Mouse (Mus musculus) hindbrain, embryonic 14.5 days (tissue): ENCODE results near the gene Git2. TPM values are rescaled to one million over a fixed set of nuclear protein-coding genes. Genes with fewer than 3 reads are reported as not detected.

Source experiments
- ATAC-seq: fragments of 200-750 bp; cut with Nextera tagmentation; 2 replicates; pipeline ENCODE4 v1.8.0; 2017; ENCODE audit warnings: moderate number of reproducible peaks, mild to moderate bottlenecking, moderate TSS enrichment, moderate library complexity; ENCODE audit not compliant: low FRiP score
- DNase-seq: peaks from one replicate; pipeline ENCODE4 v3.0.0-alpha.2; 2015; ENCODE audit warnings: low spot score
- H3K27ac ChIP-seq: fragments of 300-500 bp; sonication (generic); 2 replicates; pipeline ENCODE4 v1.5.1; 2014; ENCODE audit warnings: mild to moderate bottlenecking, moderate library complexity
- H3K27me3 ChIP-seq: fragments of 300-500 bp; sonication (generic); 2 replicates; pipeline ENCODE4 v1.6.1; 2014; ENCODE audit warnings: mild to moderate bottlenecking, low read length, mixed read lengths; ENCODE audit not compliant: control insufficient read depth, insufficient read depth
- H3K36me3 ChIP-seq: fragments of 300-500 bp; sonication (generic); replicated peaks from 2 replicates; pipeline ENCODE4 v1.6.1; 2014; ENCODE audit not compliant: control insufficient read depth, insufficient read depth
- H3K4me1 ChIP-seq: fragments of 300-500 bp; sonication (generic); replicated peaks from 2 replicates; pipeline ENCODE4 v1.6.1; 2014; ENCODE audit warnings: antibody characterized with exemption, low read length, mixed read lengths; ENCODE audit not compliant: control insufficient read depth, insufficient read depth
- H3K4me2 ChIP-seq: fragments of 300-500 bp; sonication (generic); replicated peaks from 2 replicates; pipeline ENCODE4 v1.6.1; 2014; ENCODE audit warnings: mild to moderate bottlenecking, moderate library complexity
- H3K4me3 ChIP-seq: fragments of 300-500 bp; sonication (generic); replicated peaks from 2 replicates; pipeline ENCODE4 v1.5.1; 2014; ENCODE audit warnings: mild to moderate bottlenecking, low read length
- H3K9ac ChIP-seq: fragments of 300-500 bp; sonication (generic); 2 replicates; pipeline ENCODE4 v1.6.1; 2014
- H3K9me3 ChIP-seq: fragments of 300-500 bp; sonication (generic); 2 replicates; pipeline ENCODE4 v1.6.1; 2016; ENCODE audit warnings: low read length; ENCODE audit not compliant: control insufficient read depth
- WGBS: fragments of 180-500 bp; shearing (Covaris S2); extraction: QIAGEN DNeasy Blood & Tissue Kit; methylation state at CpG from one replicate; pipeline ENCODE4 v1.1.7; 2014; 5-methylcytosine and 5-hydroxymethylcytosine counted together
- polyA plus RNA-seq: library from polyadenylated mRNA; unstranded; fragments of >200 nt; fragmentation: Nextera tagmentation; extraction: Ambion mirVana; gene quantifications from 2 replicates; pipeline ENCODE4 v1.2.1, GENCODE M21; 2014

The Git2 gene
- polyA plus RNA-seq, 1 experiment from 2014 or later: 45.1 TPM

- no peaks in the 10 kb centered on the region for H3K27me3 ChIP-seq
- 92% methylated on average over 12 of the region's 12 CpGs for WGBS
- H3K4me3 ChIP-seq: no peak overlapping the region
- H3K4me1 ChIP-seq: no peaks in the 10 kb centered on the region
- H3K4me2 ChIP-seq: no peak overlapping the region
- ATAC-seq (no peak), DNase-seq (no peak)
- peaks cover 94% of the 10 kb centered on the region for H3K36me3 ChIP-seq
- H3K27ac ChIP-seq: no peak overlapping the region
- no peak overlapping the region for H3K9ac ChIP-seq
- H3K9me3 ChIP-seq: no peaks in the 10 kb centered on the region
These were observed 36.5 kb downstream of the Git2 start for GRCm38 (mm10) chr5:114738707-114739241.

- Histone ChIP-seq H3K27me3 (no peaks in the 10 kb centered on the region), H3K4me2 (no peak overlapping the region), H3K4me1 (no peaks in the 10 kb centered on the region), H3K9ac (no peak overlapping the region), H3K4me3 (no peak overlapping the region), H3K9me3 (no peaks in the 10 kb centered on the region), H3K36me3 (peaks cover 94% of the 10 kb centered on the region), H3K27ac (no peak overlapping the region)
- WGBS: 82% methylated on average over 21 of the region's 21 CpGs
- no peak for ATAC-seq
- no peak for DNase-seq
These were observed 38.0 kb downstream of the Git2 start for GRCm38 (mm10) chr5:114737090-114737887.

- Histone ChIP-seq H3K4me2 (no peak overlapping the region), H3K4me3 (no peak overlapping the region), H3K36me3 (peaks cover 94% of the 10 kb centered on the region), H3K27ac (no peak overlapping the region), H3K27me3 (no peaks in the 10 kb centered on the region), H3K9ac (no peak overlapping the region), H3K4me1 (no peaks in the 10 kb centered on the region), H3K9me3 (no peaks in the 10 kb centered on the region)
- no peak for DNase-seq
- ATAC-seq: no peak
- 92% methylated on average over 15 of the region's 15 CpGs for WGBS
These were observed 41.7 kb downstream of the Git2 start for GRCm38 (mm10) chr5:114733606-114734005.

GRCm38 (mm10) chr5:114731969-114732368 lies 43.3 kb downstream of the Git2 start:
- no peak for ATAC-seq
- no peaks in the 10 kb centered on the region for H3K9me3 ChIP-seq
- H3K4me1 ChIP-seq: no peaks in the 10 kb centered on the region
- H3K4me2 ChIP-seq: no peak overlapping the region
- H3K27me3 ChIP-seq: no peaks in the 10 kb centered on the region
- H3K4me3 ChIP-seq: no peak overlapping the region
- DNase-seq: no peak
- 90% methylated on average over 15 of the region's 15 CpGs for WGBS
- H3K36me3 ChIP-seq: peaks cover 94% of the 10 kb centered on the region
- no peak overlapping the region for H3K27ac ChIP-seq
- H3K9ac ChIP-seq: no peak overlapping the region

- no peak for ATAC-seq
- Histone ChIP-seq H3K36me3 (peaks cover 90% of the 10 kb centered on the region), H3K9me3 (no peaks in the 10 kb centered on the region), H3K4me3 (no peak overlapping the region), H3K9ac (no peak overlapping the region), H3K27ac (no peak overlapping the region), H3K4me1 (no peaks in the 10 kb centered on the region), H3K4me2 (no peak overlapping the region), H3K27me3 (no peaks in the 10 kb centered on the region)
- DNase-seq: no peak
- 65% methylated on average over 6 of the region's 6 CpGs for WGBS
These were observed 43.8 kb downstream of the Git2 start for GRCm38 (mm10) chr5:114731498-114731897.

GRCm38 (mm10) chr5:114730129-114730528 lies 45.2 kb downstream of the Git2 start:
- Histone ChIP-seq H3K4me2 (no peak overlapping the region), H3K27me3 (no peaks in the 10 kb centered on the region), H3K36me3 (peaks cover 90% of the 10 kb centered on the region), H3K27ac (no peak overlapping the region), H3K9me3 (no peaks in the 10 kb centered on the region), H3K4me3 (no peak overlapping the region), H3K4me1 (no peaks in the 10 kb centered on the region), H3K9ac (no peak overlapping the region)
- 77% methylated on average over 10 of the region's 10 CpGs for WGBS
- no peak for ATAC-seq
- DNase-seq: no peak

GRCm38 (mm10) chr5:114728160-114728559 lies 47.2 kb downstream of the Git2 start:
- H3K27ac ChIP-seq: no peak overlapping the region
- ATAC-seq: no peak
- no peak overlapping the region for H3K4me2 ChIP-seq
- no peak overlapping the region for H3K9ac ChIP-seq
- no peaks in the 10 kb centered on the region for H3K9me3 ChIP-seq
- H3K36me3 ChIP-seq: peaks cover 73% of the 10 kb centered on the region
- 91% methylated on average over 10 of the region's 10 CpGs for WGBS
- H3K4me1 ChIP-seq: no peaks in the 10 kb centered on the region
- DNase-seq: no peak
- no peak overlapping the region for H3K4me3 ChIP-seq
- no peaks in the 10 kb centered on the region for H3K27me3 ChIP-seq

- DNase-seq (no peak), ATAC-seq (no peak)
- Histone ChIP-seq H3K4me2 (no peak overlapping the region), H3K4me1 (no peaks in the 10 kb centered on the region), H3K36me3 (peaks cover 75% of the 10 kb centered on the region), H3K4me3 (no peak overlapping the region), H3K27ac (no peak overlapping the region), H3K9me3 (no peaks in the 10 kb centered on the region), H3K27me3 (no peaks in the 10 kb centered on the region), H3K9ac (no peak overlapping the region)
- 94% methylated on average over 13 of the region's 13 CpGs for WGBS
These were observed 52.5 kb downstream of the Git2 start for GRCm38 (mm10) chr5:114722846-114723245.

- DNase-seq (no peak), ATAC-seq (no peak)
- Histone ChIP-seq H3K4me2 (no peak overlapping the region), H3K4me3 (no peak overlapping the region), H3K27me3 (no peaks in the 10 kb centered on the region), H3K27ac (no peak overlapping the region), H3K9ac (no peak overlapping the region), H3K4me1 (no peaks in the 10 kb centered on the region), H3K9me3 (no peaks in the 10 kb centered on the region), H3K36me3 (peaks cover 75% of the 10 kb centered on the region)
- 90% methylated on average over 10 of the region's 10 CpGs for WGBS
These were observed 53.3 kb downstream of the Git2 start for GRCm38 (mm10) chr5:114721969-114722368.
